Mouse (Mus musculus): ENCODE data around the gene Ncoa5. TPM values are rescaled to one million over a fixed set of nuclear protein-coding genes. Genes with fewer than 3 reads are reported as not detected.

Ncoa5 gene
- polyA plus RNA-seq, 1 experiment from 2014 or later = 94.8 TPM

DNA sequence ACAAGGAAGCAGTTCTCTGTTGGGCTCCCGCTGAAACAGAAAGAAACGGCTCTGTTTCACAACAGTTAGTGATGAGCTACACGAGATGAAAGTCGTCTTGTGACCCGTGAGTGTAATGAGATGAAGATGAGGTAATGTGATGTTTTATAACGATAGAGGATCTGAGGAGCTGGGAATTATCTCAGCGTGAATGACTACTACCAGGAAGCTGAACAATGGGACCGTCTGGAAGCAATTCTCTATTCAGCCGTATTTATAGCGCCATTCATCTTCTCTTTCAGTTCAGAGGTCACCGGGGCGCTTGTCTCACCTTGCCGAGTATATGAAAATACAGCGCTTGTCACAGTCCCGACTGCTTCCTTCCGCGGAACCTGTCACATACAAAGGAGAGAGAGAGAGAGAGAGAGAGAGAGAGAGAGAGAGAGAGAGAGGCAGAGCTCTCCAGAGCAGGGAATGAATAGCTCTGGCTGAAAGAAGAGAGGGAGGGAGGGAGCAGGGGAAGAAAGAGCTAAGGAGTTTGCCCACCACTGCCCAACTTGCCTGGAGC, 8.5 kb upstream of the Ncoa5 start:
- WGBS = 8% methylated on average over 17 of the region's 17 CpGs
- no peak overlapping the region for H3K27ac ChIP-seq
- H3K4me1 ChIP-seq = peaks cover 3% of the 10 kb centered on the region; the same call in 1 of the 2 replicates
- H3K9me3 ChIP-seq = no peaks in the 10 kb centered on the region
- no peaks in the 10 kb centered on the region; the same call in 1 of the 2 replicates for H3K27me3 ChIP-seq
- no peak for ATAC-seq (ENCODE audit: insufficient number of reproducible peaks, insufficient read depth, low FRiP score, low TSS enrichment, low read depth)
- H3K4me2 ChIP-seq = peak overlapping the region; percentile 5; the same call in 1 of the 2 replicates
- H3K36me3 ChIP-seq = no peaks in the 10 kb centered on the region
- no peak overlapping the region for H3K9ac ChIP-seq
- H3K4me3 ChIP-seq = no peak overlapping the region

GRCm38 (mm10) chr2:165042126-165042525, 7.5 kb upstream of the Ncoa5 start:
- no peak overlapping the region for H3K27ac ChIP-seq
- H3K4me2 ChIP-seq = no peak overlapping the region
- 65% methylated on average over 5 of the region's 5 CpGs for WGBS

DNA sequence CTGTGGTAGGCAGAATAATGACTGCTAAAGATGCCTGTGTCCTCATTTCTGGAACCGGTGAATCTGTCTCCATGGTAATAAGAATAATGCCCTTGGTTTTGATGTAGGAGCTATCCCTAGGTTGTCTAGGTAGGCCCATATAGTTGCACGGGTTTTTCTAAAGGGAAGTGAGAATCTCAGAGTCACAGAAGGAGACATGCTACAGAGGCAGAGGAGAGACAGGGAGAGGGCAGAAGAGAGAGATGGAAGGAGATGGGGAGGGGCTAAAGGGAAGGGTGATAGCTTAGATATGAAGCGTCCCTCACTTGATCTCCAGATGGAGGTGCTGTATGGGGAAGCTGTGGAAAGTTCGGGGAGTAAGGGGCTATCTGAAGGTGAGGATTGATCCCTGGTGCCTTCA, 2.7 kb upstream of the Ncoa5 start:
- no peak overlapping the region for H3K4me3 ChIP-seq
- H3K9ac ChIP-seq = no peak overlapping the region
- H3K4me1 ChIP-seq = peaks cover 19% of the 10 kb centered on the region
- no peaks in the 10 kb centered on the region for H3K36me3 ChIP-seq
- H3K27me3 ChIP-seq = no peaks in the 10 kb centered on the region
- 70% methylated on average over 4 of the region's 4 CpGs for WGBS
- no peaks in the 10 kb centered on the region for H3K9me3 ChIP-seq
- H3K4me2 ChIP-seq = no peak overlapping the region
- ATAC-seq (ENCODE audit: insufficient number of reproducible peaks, insufficient read depth, low FRiP score, low TSS enrichment, low read depth) = no peak
- H3K27ac ChIP-seq = no peak overlapping the region

More at GRCm38 (mm10) chr2:165042126-165042525, 7.5 kb upstream of the Ncoa5 start:
- no peak overlapping the region for H3K4me3 ChIP-seq
- no peaks in the 10 kb centered on the region for H3K36me3 ChIP-seq
- peaks cover 3% of the 10 kb centered on the region; the same call in 1 of the 2 replicates for H3K4me1 ChIP-seq
- ATAC-seq (ENCODE audit: insufficient number of reproducible peaks, insufficient read depth, low FRiP score, low TSS enrichment, low read depth) = no peak
- no peaks in the 10 kb centered on the region; the same call in 1 of the 2 replicates for H3K27me3 ChIP-seq
- no peak overlapping the region for H3K9ac ChIP-seq
- H3K9me3 ChIP-seq = no peaks in the 10 kb centered on the region

- ATAC-seq (ENCODE audit: insufficient number of reproducible peaks, insufficient read depth, low FRiP score, low TSS enrichment, low read depth) = no peak
- H3K4me3 ChIP-seq = peak overlapping the region; percentile 97
- no peaks in the 10 kb centered on the region for H3K27me3 ChIP-seq
- no peaks in the 10 kb centered on the region for H3K9me3 ChIP-seq
- H3K4me2 ChIP-seq = peak overlapping the region; percentile 86
- peaks cover 30% of the 10 kb centered on the region for H3K4me1 ChIP-seq
- 0 out of 2 replicates have a peak, but pooled peaks cover 3% of the 10 kb centered on the region for H3K36me3 ChIP-seq
- 0 out of 2 replicates have a peak overlapping the region, but pooled peaks have one; percentile 58 for H3K9ac ChIP-seq
- 32% methylated on average over 5 of the region's 5 CpGs for WGBS
- H3K27ac ChIP-seq = peak overlapping the region; percentile 52
These were observed 378 bp upstream of the Ncoa5 start for GRCm38 (mm10) chr2:165035058-165035431.

DNA sequence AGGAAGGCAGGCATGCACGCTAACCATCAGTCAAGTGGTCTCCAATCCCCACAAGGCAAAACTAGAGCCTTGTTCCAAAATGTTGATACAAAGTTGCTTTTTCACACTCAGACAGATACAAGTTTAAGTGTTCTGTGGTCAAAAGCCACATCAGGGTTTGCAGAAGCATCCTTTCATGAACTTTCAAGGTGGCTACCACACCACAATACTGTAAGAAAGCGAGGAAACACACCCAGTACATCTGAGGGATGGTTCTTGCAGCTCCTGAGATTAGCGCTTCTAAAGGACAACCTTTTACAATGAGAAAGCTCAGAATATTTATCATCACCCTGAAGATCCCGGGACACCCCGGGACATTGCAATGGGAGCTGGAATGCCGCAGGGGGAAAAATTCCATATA, 1.4 kb downstream of the Ncoa5 start:
- Histone ChIP-seq H3K9ac (peak overlapping the region; percentile 98), H3K4me2 (peak overlapping the region; percentile 86), H3K4me3 (peak overlapping the region; percentile 97), H3K9me3 (no peaks in the 10 kb centered on the region), H3K4me1 (peaks cover 33% of the 10 kb centered on the region), H3K27me3 (no peaks in the 10 kb centered on the region), H3K27ac (no peak overlapping the region), H3K36me3 (0 out of 2 replicates have a peak, but pooled peaks cover 3% of the 10 kb centered on the region)
- ATAC-seq (ENCODE audit: insufficient number of reproducible peaks, insufficient read depth, low FRiP score, low TSS enrichment, low read depth) = no peak
- 39% methylated on average over 6 of the region's 6 CpGs for WGBS

DNA sequence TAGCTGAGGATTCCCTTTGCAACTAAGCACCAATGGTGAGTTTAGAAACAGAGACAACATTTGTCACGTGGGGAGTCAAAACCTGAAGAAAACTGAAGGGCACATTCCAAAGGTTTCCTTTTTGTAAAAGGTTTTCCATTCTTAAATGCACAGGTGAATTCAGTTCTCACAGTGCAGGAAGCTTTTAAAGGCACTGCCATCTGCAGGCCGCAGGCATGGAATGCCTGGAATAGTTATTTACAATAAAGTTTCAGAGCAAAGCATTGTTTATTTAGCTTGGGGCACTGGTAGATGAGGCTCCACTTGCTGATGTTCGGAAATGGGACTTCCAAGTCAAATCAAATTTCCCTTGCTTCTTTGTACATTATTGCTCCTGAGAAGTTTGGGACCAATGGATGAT, 2.1 kb downstream of the Ncoa5 start:
- H3K4me1 ChIP-seq = peaks cover 33% of the 10 kb centered on the region
- no peak overlapping the region for H3K27ac ChIP-seq
- H3K27me3 ChIP-seq = no peaks in the 10 kb centered on the region
- peak overlapping the region; percentile 86 for H3K4me2 ChIP-seq
- H3K9me3 ChIP-seq = no peaks in the 10 kb centered on the region
- no peak for ATAC-seq (ENCODE audit: insufficient number of reproducible peaks, insufficient read depth, low FRiP score, low TSS enrichment, low read depth)
- H3K36me3 ChIP-seq = 0 out of 2 replicates have a peak, but pooled peaks cover 3% of the 10 kb centered on the region
- H3K4me3 ChIP-seq = 0 out of 2 replicates have a peak overlapping the region, but pooled peaks have one; percentile 7
- H3K9ac ChIP-seq = no peak overlapping the region
- WGBS = 48% methylated on average over 3 of the region's 3 CpGs

DNA sequence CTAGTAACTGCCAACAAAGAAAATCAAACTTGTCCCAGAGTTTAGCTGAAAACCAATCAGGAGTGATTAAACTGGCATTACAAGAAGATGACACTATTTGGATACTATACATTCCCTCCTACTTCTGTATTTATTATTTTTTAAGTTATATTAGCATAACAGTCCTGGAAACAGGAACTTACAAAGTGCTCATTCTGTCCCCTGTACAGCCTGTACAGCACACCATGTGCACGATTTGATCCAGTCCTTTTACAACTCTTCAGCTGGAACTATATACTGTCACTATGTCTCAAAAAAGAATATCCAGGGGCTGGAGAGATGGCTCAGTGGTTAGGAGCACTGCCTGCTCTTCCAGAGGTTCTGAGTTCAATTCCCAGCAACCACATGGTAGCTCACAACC, 7.5 kb downstream of the Ncoa5 start:
- no peak overlapping the region for H3K9ac ChIP-seq
- no peaks in the 10 kb centered on the region for H3K9me3 ChIP-seq
- no peak overlapping the region for H3K4me3 ChIP-seq
- H3K27me3 ChIP-seq = no peaks in the 10 kb centered on the region
- H3K27ac ChIP-seq = no peak overlapping the region
- H3K4me1 ChIP-seq = peaks cover 12% of the 10 kb centered on the region
- no peak overlapping the region for H3K4me2 ChIP-seq
- peaks cover 11% of the 10 kb centered on the region for H3K36me3 ChIP-seq
- no peak for ATAC-seq (ENCODE audit: insufficient number of reproducible peaks, insufficient read depth, low FRiP score, low TSS enrichment, low read depth)
- 69% methylated on average over 1 of the region's 1 CpGs for WGBS

GRCm38 (mm10) chr2:165020490-165020889, 14.2 kb downstream of the Ncoa5 start:
- no peak for ATAC-seq (ENCODE audit: insufficient number of reproducible peaks, insufficient read depth, low FRiP score, low TSS enrichment, low read depth)
- WGBS = 92% methylated on average over 3 of the region's 3 CpGs
- H3K36me3 ChIP-seq = peaks cover 38% of the 10 kb centered on the region

DNA sequence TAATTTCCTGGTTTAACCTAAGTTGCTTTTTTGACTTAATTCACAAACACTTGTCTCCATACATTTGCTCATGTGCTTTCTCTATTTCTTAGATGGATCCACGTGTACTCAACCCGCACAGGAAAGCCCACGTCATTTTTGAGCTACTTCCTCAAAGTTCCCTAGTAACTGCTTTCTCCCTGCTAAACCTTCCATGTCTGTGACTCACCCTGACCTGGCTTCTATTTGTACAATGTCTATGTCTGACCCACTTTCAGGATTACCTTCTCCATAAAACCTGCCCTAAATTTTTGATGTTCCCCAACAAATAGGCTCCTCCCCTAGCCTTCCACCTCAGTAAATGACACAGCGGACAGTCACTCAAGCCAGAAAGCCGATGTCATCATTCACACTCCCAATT, 19.7 kb downstream of the Ncoa5 start:
- H3K36me3 ChIP-seq = peaks cover 57% of the 10 kb centered on the region
- H3K4me2 ChIP-seq = no peak overlapping the region
- H3K9me3 ChIP-seq = no peaks in the 10 kb centered on the region
- no peaks in the 10 kb centered on the region for H3K27me3 ChIP-seq
- no peak for ATAC-seq (ENCODE audit: insufficient number of reproducible peaks, insufficient read depth, low FRiP score, low TSS enrichment, low read depth)
- peaks cover 15% of the 10 kb centered on the region for H3K4me1 ChIP-seq
- H3K9ac ChIP-seq = no peak overlapping the region
- WGBS = 93% methylated on average over 5 of the region's 5 CpGs
- H3K4me3 ChIP-seq = no peak overlapping the region
- H3K27ac ChIP-seq = no peak overlapping the region

More at GRCm38 (mm10) chr2:165020490-165020889, 14.2 kb downstream of the Ncoa5 start:
- H3K9me3 ChIP-seq = no peaks in the 10 kb centered on the region
- no peak overlapping the region for H3K4me2 ChIP-seq
- H3K9ac ChIP-seq = no peak overlapping the region
- H3K27ac ChIP-seq = no peak overlapping the region
- peaks cover 15% of the 10 kb centered on the region for H3K4me1 ChIP-seq
- H3K4me3 ChIP-seq = no peak overlapping the region
- no peaks in the 10 kb centered on the region for H3K27me3 ChIP-seq

- no peak overlapping the region for H3K27ac ChIP-seq
- H3K4me2 ChIP-seq = no peak overlapping the region
- no peaks in the 10 kb centered on the region for H3K4me1 ChIP-seq
- H3K9ac ChIP-seq = no peak overlapping the region
- H3K4me3 ChIP-seq = no peak overlapping the region
- ATAC-seq (ENCODE audit: insufficient number of reproducible peaks, insufficient read depth, low FRiP score, low TSS enrichment, low read depth) = no peak
- no peaks in the 10 kb centered on the region for H3K9me3 ChIP-seq
- WGBS = 80% methylated on average over 10 of the region's 10 CpGs
- no peaks in the 10 kb centered on the region for H3K27me3 ChIP-seq
- H3K36me3 ChIP-seq = peaks cover 84% of the 10 kb centered on the region
These were observed 24.3 kb downstream of the Ncoa5 start for GRCm38 (mm10) chr2:165010351-165010750.

DNA sequence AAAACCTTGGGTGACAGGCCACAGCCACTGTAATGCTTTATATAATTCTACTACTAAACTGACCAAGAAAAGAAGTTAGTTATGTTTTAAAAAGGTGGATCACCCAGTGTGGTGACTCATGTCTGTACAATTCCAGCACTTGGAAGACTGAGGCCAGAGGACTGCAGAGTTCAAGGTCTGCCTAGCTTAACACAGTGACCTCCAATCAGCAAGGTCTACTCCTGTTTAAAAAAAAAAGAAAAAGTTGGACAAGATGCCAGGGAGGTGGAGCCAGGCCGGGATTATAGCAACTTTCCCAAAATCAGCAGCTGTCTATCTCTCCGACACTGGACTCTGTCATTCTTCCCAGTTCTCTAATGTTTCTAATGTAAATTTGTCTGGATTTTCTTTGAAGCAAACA, 25.1 kb downstream of the Ncoa5 start:
- 88% methylated on average over 2 of the region's 2 CpGs for WGBS
- Histone ChIP-seq H3K4me3 (no peak overlapping the region), H3K9me3 (no peaks in the 10 kb centered on the region), H3K27me3 (no peaks in the 10 kb centered on the region), H3K27ac (no peak overlapping the region), H3K9ac (no peak overlapping the region), H3K36me3 (peaks cover 92% of the 10 kb centered on the region), H3K4me1 (no peaks in the 10 kb centered on the region), H3K4me2 (no peak overlapping the region)
- ATAC-seq (ENCODE audit: insufficient number of reproducible peaks, insufficient read depth, low FRiP score, low TSS enrichment, low read depth) = no peak

- peaks cover 93% of the 10 kb centered on the region for H3K36me3 ChIP-seq
- ATAC-seq (ENCODE audit: insufficient number of reproducible peaks, insufficient read depth, low FRiP score, low TSS enrichment, low read depth) = no peak
These were observed 25.5 kb downstream of the Ncoa5 start for GRCm38 (mm10) chr2:165009161-165009560.

More at GRCm38 (mm10) chr2:165009161-165009560, 25.5 kb downstream of the Ncoa5 start:
- Histone ChIP-seq H3K4me1 (no peaks in the 10 kb centered on the region), H3K27ac (no peak overlapping the region), H3K4me2 (no peak overlapping the region), H3K4me3 (no peak overlapping the region), H3K9ac (no peak overlapping the region), H3K27me3 (no peaks in the 10 kb centered on the region), H3K9me3 (no peaks in the 10 kb centered on the region)
- WGBS = 95% methylated on average over 14 of the region's 14 CpGs
